Mouse (Mus musculus): Measurements from ENCODE around the gene Ppib.

Ppib gene

DNA sequence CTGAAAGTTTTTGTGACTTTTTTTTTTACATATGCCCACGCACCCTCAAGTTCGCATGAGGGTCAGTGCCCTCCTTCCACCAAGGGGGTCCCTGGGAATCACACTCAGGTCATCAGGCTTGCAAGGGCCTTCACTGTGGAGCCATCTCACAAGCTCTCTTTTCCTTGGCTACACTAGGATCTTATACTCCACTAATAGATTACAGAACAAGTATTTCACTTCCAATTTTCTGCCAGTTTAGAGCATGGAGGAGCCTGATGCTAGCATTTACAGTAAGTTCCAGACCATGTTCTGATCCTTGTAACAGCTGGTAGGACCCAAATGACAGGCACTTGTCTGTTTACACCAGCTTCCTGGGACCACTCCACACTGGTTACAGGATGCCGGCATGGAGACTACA, 18.1 kb downstream of the Ppib start:
- in situ Hi-C loops (cut with MboI, MseI), result no loop called here

GRCm38 (mm10) chr9:66078493-66078892, 18.5 kb downstream of the Ppib start:
- in situ Hi-C loops (cut with MboI, MseI), result no loop called here

GRCm38 (mm10) chr9:66080804-66081459, 20.9 kb downstream of the Ppib start:
- in situ Hi-C loops (cut with MboI, MseI), result no loop called here

- in situ Hi-C loops (cut with MboI, MseI), result no loop called here
These were observed 22.0 kb downstream of the Ppib start for GRCm38 (mm10) chr9:66081999-66082398.

GRCm38 (mm10) chr9:66084171-66084570, 24.1 kb downstream of the Ppib start:
- in situ Hi-C loops (cut with MboI, MseI), result no loop called here

DNA sequence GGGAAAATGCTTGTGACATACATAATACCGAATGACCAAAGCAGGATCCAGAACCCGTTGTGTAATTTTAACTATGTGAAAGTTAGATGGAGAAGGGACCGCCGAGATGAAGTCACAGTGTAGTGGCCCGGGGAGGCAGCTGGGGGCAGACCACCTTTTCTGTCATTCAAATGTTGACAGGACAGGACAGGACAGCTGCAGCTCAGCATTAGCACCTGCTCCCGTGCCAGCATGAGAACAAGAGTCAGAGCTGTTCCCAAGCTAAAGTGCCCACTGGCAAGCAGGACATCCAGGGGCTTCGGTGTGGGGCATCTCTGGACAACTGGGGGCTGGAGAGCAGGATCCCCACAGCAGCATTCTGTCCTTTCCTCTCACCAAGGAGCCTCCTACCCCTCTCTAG, 27.0 kb downstream of the Ppib start:
- in situ Hi-C loops (cut with MboI, MseI), result no loop called here

GRCm38 (mm10) chr9:66088411-66088810, 28.4 kb downstream of the Ppib start:
- in situ Hi-C loops (cut with MboI, MseI), result no loop called here

GRCm38 (mm10) chr9:66090593-66091244, 30.7 kb downstream of the Ppib start:
- in situ Hi-C loops (cut with MboI, MseI), result no loop called here

- in situ Hi-C loops (cut with MboI, MseI), result no loop called here
These were observed 31.6 kb downstream of the Ppib start for GRCm38 (mm10) chr9:66091327-66092231.

GRCm38 (mm10) chr9:66092664-66093063, 32.6 kb downstream of the Ppib start:
- in situ Hi-C loops (cut with MboI, MseI), result no loop called here

- in situ Hi-C loops (cut with MboI, MseI), result no loop called here
These were observed 41.6 kb downstream of the Ppib start for GRCm38 (mm10) chr9:66101577-66101976.

GRCm38 (mm10) chr9:66102668-66103067, 42.6 kb downstream of the Ppib start:
- in situ Hi-C loops (cut with MboI, MseI), result no loop called here

- in situ Hi-C loops (cut with MboI, MseI), result no loop called here
These were observed 44.6 kb downstream of the Ppib start for GRCm38 (mm10) chr9:66104601-66105000.

GRCm38 (mm10) chr9:66105168-66105567, 45.1 kb downstream of the Ppib start:
- in situ Hi-C loops (cut with MboI, MseI), result no loop called here

- in situ Hi-C loops (cut with MboI, MseI), result no loop called here
These were observed 49.6 kb downstream of the Ppib start for GRCm38 (mm10) chr9:66109574-66109973.

- in situ Hi-C loops (cut with MboI, MseI), result no loop called here
These were observed 50.1 kb downstream of the Ppib start for GRCm38 (mm10) chr9:66110126-66110525.

DNA sequence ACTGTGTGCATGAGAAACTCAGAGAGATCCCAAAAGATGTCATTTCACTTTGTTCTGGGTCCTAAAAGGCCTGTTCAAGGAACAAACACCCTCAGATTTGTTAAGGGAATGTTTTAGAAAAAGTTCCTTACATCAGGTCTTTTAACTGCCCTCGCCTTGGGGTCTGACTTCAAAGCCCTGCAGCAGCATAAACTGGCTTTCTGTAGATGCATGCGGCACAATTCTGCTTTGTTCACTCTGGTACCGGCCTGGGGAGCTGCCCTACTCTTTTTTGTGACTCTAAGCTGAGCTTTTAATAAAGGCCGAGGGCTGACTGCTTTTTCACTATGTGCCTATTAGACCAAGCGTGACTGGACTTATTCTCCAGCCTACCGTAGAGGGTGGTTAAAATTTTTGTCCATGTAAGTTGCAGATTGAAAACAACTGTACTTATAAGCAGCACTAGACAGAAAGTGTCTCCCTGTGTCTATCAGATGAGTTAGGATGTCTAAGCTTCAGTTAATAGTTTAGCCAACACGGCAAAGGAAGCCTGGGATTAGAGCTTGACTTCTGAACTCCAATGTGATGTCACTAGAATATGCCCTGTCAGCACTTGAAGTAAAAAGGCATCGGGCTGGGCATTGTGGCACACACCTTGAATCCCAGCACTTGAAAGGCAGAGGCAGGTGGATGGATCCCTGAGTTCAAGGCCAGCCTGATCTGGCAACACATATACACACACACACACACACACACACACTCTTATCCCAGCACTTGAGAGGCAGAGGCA, 50.8 kb downstream of the Ppib start:
- in situ Hi-C loops (cut with MboI, MseI), result no loop called here

DNA sequence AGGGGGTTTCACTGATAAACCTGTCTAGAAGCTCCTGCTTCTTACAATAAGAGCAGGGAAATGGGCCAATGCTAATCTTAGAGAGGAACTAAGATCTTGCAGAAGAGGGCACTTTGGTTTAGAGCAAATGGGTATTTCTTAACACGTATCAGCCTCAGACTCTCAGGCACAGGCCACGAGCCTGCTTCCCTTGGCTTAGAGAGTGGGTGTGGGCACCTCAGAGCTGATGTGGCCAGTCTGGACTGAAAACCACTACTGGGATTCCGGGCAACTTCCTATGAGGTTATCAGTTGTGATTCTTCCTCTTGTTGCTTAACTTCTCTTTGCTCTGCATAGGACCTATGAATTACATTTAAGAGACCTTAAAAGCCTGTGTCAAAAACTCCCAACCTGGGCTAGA, 54.3 kb downstream of the Ppib start:
- in situ Hi-C loops (cut with MboI, MseI), result no loop called here

Measured in regulatory T cell (primary cell).